Mouse (Mus musculus): Measurements from ENCODE around the gene Gm10334. TPM values are rescaled to one million over a fixed set of nuclear protein-coding genes. Genes with fewer than 3 reads are reported as not detected.
"Not testable (repeated sequence)": the region's sequence is repeated elsewhere in the genome, so short reads cannot be mapped to it uniquely, and the experiment has no call there.

The Gm10334 gene
- total RNA-seq (2021), result under 1 TPM; 0.56 to 0.68 TPM
- long read RNA-seq, experiment 1, partial matches to known transcripts, result 0 of 1 reads
- long read RNA-seq, experiment 1, other reads (novel, unspliced or antisense), result 1 of 1 reads
- long read RNA-seq, experiment 2, partial matches to known transcripts, result 1 of 1 reads
- long read RNA-seq, experiment 2, other reads (novel, unspliced or antisense), result 0 of 1 reads

DNA sequence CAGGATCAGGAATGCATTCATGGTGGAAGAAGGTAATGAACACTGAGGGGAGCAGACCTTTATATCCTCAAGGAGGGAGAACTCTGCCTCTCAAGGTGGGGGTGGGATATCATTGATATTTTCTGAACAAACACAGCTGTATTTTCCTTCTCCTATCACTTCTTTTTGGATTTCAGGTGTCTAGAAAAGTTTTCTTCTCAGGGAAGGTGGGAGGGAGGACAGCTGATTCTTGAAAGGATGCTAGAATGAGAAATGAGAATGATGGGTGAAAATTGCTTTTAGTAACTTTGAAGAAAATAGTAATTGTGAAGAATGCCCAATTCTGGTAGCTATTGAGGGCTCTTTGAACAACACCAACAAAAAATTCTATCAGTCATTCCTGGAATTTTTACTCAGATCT is at the start of gene Gm10334:
Gm10334 (minus strand) TSS at position 101 of the 400 bp plus-strand sequence.
- H3K27ac ChIP-seq; DNase-seq (ENCODE audit: extremely low spot score in 1 of 2, low spot score in 2 of 2); intact Hi-C loops (cut with DNase I); H3K4me3 ChIP-seq: not testable (repeated sequence)

DNA sequence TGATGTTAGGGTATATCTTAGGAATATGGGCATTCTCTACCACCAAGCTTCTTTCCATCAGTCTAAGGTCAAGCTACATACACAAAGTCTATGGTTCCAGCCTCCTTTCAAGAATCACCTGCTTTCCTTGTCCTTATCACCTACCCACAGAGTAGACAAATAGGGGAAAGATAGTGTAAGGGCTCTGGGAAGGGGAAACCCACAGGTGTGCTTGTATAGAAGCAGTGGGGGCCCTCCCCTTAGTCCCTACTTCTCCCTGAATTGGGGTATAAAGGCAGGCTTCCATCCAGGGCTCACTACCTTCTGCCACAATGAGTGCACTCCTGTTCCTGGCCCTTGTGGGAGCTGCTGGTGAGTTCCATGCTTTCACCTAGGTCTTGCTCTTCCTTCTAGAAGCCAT is 12.7 kb upstream of the Gm10334 start, which contains the start of gene Prss1:
Prss1 (plus strand) TSS at position 301 of the 400 bp plus-strand sequence.
- DNase-seq (ENCODE audit: extremely low spot score in 1 of 2, low spot score in 2 of 2); H3K27ac ChIP-seq; H3K4me3 ChIP-seq; intact Hi-C loops (cut with DNase I): not testable (repeated sequence)

- intact Hi-C loops (cut with DNase I); DNase-seq (ENCODE audit: extremely low spot score in 1 of 2, low spot score in 2 of 2); H3K4me3 ChIP-seq: not testable (repeated sequence)
Observed at GRCm38 (mm10) chr6:41442261-41442660, 3.7 kb downstream of the Gm10334 start.

More at GRCm38 (mm10) chr6:41442261-41442660, 3.7 kb downstream of the Gm10334 start:
- not testable (repeated sequence) for H3K27ac ChIP-seq

Other genes starting within 250 kb of the Gm10334 start
- gene Try4, start 143.9 kb downstream of the Gm10334 start, total RNA-seq (2021), result not detected
- not detected for gene Try5, start 129.3 kb downstream of the Gm10334 start, total RNA-seq (2021)
- not detected for gene Try10, start 92.0 kb downstream of the Gm10334 start, total RNA-seq (2021)
- gene Prss3, start 68.5 kb downstream of the Gm10334 start, total RNA-seq (2021), result not detected
- gene Gm5771, start 53.8 kb downstream of the Gm10334 start, total RNA-seq (2021), result not detected
- gene Prss1, start 12.8 kb upstream of the Gm10334 start, total RNA-seq (2021), result not detected
- gene Prss2, start 75.6 kb upstream of the Gm10334 start, total RNA-seq (2021), result not detected
- 100 to 1,000 TPM; 118 to 130 TPM for gene Ephb6, start 159.3 kb upstream of the Gm10334 start, total RNA-seq (2021)
- gene Trpv6, start 190.3 kb upstream of the Gm10334 start, total RNA-seq (2021), result 1 to 10 TPM; 1.9 to 2.5 TPM
- not detected for gene Trpv5, start 234.6 kb upstream of the Gm10334 start, total RNA-seq (2021)
- gene Llcfc1, start 238.3 kb upstream of the Gm10334 start, total RNA-seq (2021), result not detected